Mouse (Mus musculus) spleen, postnatal 4 days (tissue): ENCODE data around the gene Fam210b.
"Not testable (repeated sequence)": the region's sequence is repeated elsewhere in the genome, so short reads cannot be mapped to it uniquely, and the experiment has no call there.

Source experiments
- DNase-seq, 2 experiments: peaks; one replicate each; pipeline ENCODE4 v3.0.0; 2022; ENCODE audit warnings: low spot score in 2 of 2

Gene Fam210b

GRCm38 (mm10) chr2:172345258-172345738 lies at the start of gene Fam210b:
Fam210b (plus strand) TSS chr2:172345565.
- DNase-seq = peak; percentile 97 to 99

- no peak for DNase-seq
Measured at GRCm38 (mm10) chr2:172298083-172298482, 47.3 kb upstream of the Fam210b start.

- DNase-seq = no peak
Measured at GRCm38 (mm10) chr2:172298542-172298941, 46.8 kb upstream of the Fam210b start.

- DNase-seq = no peak
Measured at GRCm38 (mm10) chr2:172299126-172299921, 46.0 kb upstream of the Fam210b start.

GRCm38 (mm10) chr2:172302396-172302795 lies 43.0 kb upstream of the Fam210b start:
- no peak for DNase-seq

GRCm38 (mm10) chr2:172304118-172304708 lies 41.2 kb upstream of the Fam210b start:
- DNase-seq = no peak

GRCm38 (mm10) chr2:172305546-172305945 lies 39.8 kb upstream of the Fam210b start:
- DNase-seq = not testable (repeated sequence)

- DNase-seq = no peak
Measured at GRCm38 (mm10) chr2:172306544-172306943, 38.8 kb upstream of the Fam210b start.

- DNase-seq = no peak
Measured at GRCm38 (mm10) chr2:172311731-172312130, 33.6 kb upstream of the Fam210b start.

GRCm38 (mm10) chr2:172320878-172321277 lies 24.5 kb upstream of the Fam210b start:
- peak; percentile 53 to 79 for DNase-seq

GRCm38 (mm10) chr2:172328248-172328647 lies 17.1 kb upstream of the Fam210b start:
- DNase-seq = no peak

GRCm38 (mm10) chr2:172329179-172329578 lies 16.2 kb upstream of the Fam210b start:
- peak; percentile 63 to 82 for DNase-seq

- DNase-seq = no peak
Measured at GRCm38 (mm10) chr2:172338206-172338942, 7.0 kb upstream of the Fam210b start.

- DNase-seq = no peak
Measured at GRCm38 (mm10) chr2:172340936-172341335, 4.4 kb upstream of the Fam210b start.

- no peak for DNase-seq
Measured at GRCm38 (mm10) chr2:172341606-172342005, 3.8 kb upstream of the Fam210b start.

GRCm38 (mm10) chr2:172343751-172344150 lies 1.6 kb upstream of the Fam210b start:
- DNase-seq = no peak

GRCm38 (mm10) chr2:172344669-172345068 lies 696 bp upstream of the Fam210b start:
- no peak for DNase-seq

GRCm38 (mm10) chr2:172346034-172346929 lies 917 bp downstream of the Fam210b start:
- peak in 1 of 2 experiments; percentile 45 for DNase-seq

GRCm38 (mm10) chr2:172346933-172347611 lies 1.7 kb downstream of the Fam210b start:
- peak; percentile 65 to 73 for DNase-seq

GRCm38 (mm10) chr2:172348297-172348950 lies 3.1 kb downstream of the Fam210b start:
- DNase-seq = peak in 1 of 2 experiments; percentile 70
